Mouse (Mus musculus) fibroblast of lung, adult 2 months (primary cell): Measurements from ENCODE around the gene Wbp1.

ENCODE experiments used
- DNase-seq: peaks from one replicate; pipeline ENCODE4 v3.0.0-alpha.2; 2011; ENCODE audit warnings: low read depth

Gene Wbp1

GRCm38 (mm10) chr6:83140044-83140443 lies 18.7 kb upstream of the Wbp1 start:
- DNase-seq = no peak

DNA sequence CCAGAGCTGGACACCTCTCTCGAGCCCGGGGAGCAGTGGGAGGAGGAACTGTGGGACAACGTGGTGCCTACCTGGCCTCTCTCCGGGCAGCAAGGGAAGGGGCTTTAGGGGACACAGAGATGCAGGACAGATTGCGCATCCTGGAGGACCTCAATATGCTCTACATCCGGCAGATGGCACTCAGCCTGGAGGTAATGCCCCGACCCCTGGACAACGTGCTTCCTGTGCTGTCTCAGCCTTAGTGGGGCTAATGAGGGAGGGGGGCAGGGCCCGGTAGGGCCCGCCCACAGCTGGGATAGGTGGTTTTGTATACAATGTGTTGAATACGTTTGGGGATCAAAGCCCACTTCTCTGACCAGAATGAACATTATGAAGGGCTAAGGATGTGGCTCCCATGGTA lies 16.7 kb upstream of the Wbp1 start:
- no peak for DNase-seq

- DNase-seq = peak; percentile 88
These were observed 16.2 kb upstream of the Wbp1 start for GRCm38 (mm10) chr6:83137576-83137950.

- DNase-seq = peak; percentile 71
These were observed 15.7 kb upstream of the Wbp1 start for GRCm38 (mm10) chr6:83136881-83137575.

DNA sequence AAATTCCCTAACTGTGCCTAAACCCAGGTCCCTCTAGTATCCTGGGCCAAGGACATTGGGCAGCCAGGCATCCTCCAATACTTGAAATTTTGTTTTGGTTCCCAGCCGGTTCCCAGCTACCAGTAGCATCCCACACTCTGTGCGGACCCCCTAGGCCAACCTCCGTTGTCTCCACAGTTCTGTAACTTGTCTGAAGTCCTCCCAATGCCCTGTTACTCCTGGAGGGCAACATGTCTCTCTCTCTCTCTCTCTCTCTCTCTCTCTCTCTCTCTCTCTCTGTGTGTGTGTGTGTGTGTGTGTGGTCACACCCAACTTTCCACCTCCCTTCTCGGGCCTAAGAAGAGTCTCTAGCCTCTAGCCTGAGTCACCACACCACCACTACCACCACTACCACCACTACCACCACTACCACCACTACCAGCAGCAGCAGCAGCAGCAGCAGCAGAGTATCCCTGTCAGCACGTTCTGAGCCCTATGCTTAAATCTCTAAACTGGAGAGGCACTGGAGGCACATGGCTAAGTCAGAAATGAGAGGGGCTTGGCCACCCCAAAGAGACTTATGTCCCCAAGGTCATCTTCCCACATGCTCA lies 15.0 kb upstream of the Wbp1 start:
- peak; percentile 41 for DNase-seq

GRCm38 (mm10) chr6:83135571-83136161 lies 14.3 kb upstream of the Wbp1 start:
- no peak for DNase-seq

DNA sequence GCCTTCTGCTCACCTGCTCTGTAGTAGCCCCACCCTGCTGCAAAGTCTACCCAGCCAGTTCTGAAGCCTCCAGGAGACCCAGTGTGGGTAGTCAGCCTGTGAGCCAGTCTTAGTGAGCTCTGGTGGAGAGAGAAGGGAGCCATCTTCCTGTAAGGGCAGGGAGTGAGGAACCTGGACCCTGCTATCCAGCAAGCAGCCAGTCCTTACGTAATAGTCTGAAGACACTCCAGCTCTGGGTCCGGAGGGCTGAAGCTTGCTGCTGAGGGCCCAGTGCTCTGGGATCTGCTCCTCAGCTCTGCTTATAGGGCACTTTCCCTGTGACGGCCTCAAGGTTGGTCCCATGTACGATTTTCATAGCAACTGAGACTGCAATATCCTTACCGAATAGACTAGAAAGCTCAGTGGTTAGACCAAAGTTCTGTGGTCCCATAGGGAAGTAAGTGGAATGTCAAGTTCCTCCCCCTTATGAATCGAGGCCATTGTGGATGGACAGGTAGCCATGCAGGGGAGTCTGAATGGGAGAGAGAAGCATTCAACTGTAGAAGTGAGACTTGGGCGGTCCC lies 13.7 kb upstream of the Wbp1 start, which contains the start of gene Rtkn:
Gene Rtkn (plus strand): TSS at position 513 of the 563 bp plus-strand sequence.
- DNase-seq = no peak

GRCm38 (mm10) chr6:83134226-83134625 lies 12.9 kb upstream of the Wbp1 start:
- DNase-seq = no peak

DNA sequence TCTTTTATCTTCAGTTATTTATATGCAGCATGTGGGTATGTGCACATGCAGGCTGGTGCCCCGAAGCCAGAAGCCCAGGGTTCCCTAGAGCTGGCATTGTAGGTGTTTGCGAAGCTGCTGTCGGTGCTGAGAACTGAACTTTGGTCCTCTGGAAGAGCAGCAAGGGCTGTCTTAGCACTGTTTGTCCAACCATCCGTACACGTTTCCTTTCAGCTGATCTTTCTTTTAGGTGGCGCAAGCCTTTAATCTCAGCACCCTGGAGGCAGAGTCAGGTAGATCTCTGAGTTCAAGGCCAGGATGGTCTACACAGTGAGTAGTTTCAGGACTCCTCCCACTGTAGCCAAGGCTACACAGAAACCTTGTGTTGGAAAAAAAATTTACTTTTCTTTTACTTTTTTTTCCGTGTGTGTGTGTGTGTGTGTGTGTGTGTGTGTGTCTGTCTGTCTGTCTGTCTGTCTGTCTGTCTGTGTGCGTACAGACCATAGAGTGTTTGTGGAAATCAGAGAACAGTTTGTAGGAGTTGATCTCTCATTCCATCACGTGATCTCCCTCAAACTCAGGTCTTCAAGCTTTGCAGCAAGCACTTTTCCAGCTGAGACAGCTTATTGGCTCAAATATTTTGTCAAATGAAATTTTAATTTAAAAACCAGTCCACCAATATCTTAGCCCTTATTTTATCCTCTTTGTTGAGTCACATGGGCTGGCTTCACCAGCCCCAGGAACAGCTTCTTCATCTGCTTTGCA lies 11.0 kb upstream of the Wbp1 start:
- DNase-seq = no peak

DNA sequence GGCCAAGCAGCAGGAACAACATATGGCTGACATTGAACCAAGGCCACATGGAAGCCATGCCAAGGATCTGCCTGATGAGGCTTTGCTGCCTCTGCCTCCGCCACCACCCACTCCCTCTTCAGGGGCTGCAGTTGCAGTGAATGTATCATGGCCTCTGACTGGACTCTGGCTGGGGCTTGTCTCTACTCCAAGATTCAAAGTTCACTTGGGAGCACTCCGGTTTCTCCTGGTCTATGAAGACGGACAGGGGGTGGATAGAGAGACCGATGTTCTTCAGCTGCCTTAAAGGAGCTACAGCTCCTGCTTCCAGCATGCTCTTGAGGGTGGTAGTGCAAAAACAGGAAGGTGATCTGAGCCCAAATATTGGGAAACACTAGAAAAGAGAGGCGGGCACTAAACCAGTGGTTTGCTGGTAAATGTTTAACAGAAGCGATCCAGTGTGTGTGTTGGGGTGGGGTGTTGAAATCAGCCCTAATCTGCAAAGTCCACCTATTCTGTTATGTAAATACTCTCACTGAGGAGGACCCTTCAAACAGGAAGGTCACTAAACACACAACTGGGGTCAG lies 10.2 kb upstream of the Wbp1 start:
- peak; percentile 51 for DNase-seq

GRCm38 (mm10) chr6:83127419-83127818 lies 6.1 kb upstream of the Wbp1 start:
- DNase-seq = no peak

- DNase-seq = no peak
These were observed 4.0 kb upstream of the Wbp1 start, which contains the start of gene Ino80b for GRCm38 (mm10) chr6:83125331-83125730. Gene Ino80b, minus strand, starts transcription at chr6:83125431.

DNA sequence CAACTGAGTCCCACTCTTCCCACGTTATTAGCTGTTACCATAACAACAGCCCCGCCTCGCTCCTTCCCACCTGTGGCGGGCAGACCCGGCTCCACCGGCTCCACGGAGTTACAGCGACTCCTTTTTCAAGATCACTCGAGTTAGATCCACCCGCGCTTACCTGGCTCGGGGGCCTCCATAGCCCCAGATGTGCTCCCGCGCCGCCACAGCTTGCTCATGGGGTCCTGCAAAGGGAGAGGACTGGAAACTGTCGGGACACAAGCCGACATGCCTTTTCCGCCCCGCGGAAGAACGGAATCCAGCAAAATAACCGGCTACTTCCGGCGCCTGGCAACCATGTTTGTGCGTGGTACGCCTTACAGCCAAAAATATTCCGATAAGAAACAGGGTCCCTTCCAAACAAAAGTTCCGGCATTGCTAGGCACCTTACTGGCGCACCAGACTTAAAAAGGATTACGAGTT lies 3.5 kb upstream of the Wbp1 start:
- peak; percentile 81 for DNase-seq

DNA sequence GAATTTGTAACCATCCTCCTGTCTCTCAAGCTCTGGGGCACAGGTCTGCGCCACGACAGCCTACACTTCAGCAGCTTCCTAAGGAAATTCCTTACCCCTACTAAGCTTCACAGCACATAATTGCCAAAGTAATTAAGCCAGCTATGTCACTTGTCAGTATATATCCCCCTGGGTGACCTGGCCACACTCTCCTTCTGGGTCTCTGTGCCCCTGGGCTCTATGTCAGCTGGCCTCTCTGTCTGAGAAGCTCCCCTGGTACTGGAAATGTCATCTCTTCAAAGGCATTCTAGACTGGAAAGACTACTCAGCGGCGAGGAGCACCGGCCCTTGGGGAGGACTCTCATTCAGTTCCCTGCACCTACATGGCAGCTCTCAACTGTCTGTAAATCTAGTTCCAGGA lies 1.6 kb upstream of the Wbp1 start:
- no peak for DNase-seq

DNA sequence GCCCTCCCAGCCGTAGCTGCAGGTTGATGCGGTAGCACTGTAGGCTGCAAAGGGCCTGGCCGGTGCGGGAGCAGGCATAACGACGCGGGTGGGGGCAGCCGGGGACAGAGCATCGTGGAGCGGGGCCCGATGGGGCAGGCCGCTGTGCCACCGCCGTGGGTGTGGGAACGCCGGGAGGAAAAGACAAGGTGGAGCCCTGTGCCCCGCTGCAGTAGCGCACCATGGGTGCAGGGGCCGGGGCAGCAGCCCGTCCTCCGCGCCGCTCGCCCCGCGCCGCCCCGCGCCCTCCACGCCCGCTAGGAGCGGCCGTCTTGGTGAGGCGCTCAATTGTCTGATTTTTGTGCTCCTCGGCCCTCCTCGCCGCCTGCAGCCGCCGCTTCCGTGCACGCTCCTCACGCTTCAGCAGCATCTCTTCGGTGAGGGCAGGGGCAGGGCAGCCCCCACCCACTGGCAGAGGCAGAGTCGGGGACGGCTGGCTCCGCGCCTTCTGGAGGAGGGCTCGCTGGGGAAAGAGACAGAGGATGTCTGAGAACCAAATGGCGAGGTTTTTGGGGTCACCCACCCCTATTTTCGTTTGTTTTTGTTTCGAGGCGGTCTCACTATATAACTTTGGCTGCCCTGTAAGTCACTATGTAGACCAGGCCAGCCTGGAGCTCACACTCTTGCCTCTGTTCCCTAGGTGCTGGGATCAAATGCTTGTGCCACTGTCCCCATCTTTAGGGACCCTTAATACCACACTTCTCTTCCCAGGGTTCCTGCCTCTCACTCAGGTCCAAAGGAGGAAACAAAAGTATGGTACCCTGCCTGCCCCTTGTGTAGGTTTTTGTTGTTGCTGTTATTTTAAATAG lies 728 bp upstream of the Wbp1 start:
- DNase-seq = no peak

- no peak for DNase-seq
These were observed 1.7 kb downstream of the Wbp1 start for GRCm38 (mm10) chr6:83119734-83120051.

- DNase-seq = no peak
These were observed 2.3 kb downstream of the Wbp1 start for GRCm38 (mm10) chr6:83118825-83119733.

GRCm38 (mm10) chr6:83118369-83118768 lies 3.0 kb downstream of the Wbp1 start:
- no peak for DNase-seq

DNA sequence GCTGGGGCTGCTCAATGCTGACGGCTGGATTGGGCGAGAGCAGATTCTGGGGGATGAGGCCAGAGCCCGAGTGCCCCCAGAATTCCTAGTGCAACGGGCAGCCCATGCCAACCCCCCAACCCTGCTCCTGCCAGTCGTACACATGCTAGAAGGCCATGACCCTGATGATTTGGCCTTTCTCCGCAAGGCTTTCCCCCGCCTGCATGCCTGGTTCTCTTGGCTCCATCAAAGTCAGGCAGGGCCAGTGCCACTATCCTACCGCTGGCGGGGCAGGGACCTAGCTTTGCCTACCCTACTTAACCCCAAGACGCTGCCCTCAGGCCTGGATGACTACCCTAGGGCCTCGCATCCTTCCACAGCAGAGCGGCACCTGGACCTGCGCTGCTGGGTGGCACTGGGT lies 3.7 kb downstream of the Wbp1 start:
- DNase-seq = no peak

DNA sequence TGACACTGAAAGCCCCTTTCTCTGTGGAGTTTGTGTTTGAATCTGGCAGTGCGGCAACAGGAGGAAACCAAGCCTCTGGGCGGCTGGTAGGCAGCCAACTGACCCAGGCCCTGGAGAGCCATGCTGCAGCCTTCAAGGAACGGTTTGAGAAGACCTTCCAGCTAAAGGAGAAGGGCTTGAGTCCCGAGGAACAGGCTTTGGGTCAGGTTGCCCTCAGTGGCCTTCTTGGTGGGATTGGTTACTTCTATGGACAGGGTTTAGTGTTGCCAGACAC lies 4.3 kb downstream of the Wbp1 start:
- no peak for DNase-seq
